ENCODE assay signal across 8 mouse cellular contexts in the genomic region with DNA sequence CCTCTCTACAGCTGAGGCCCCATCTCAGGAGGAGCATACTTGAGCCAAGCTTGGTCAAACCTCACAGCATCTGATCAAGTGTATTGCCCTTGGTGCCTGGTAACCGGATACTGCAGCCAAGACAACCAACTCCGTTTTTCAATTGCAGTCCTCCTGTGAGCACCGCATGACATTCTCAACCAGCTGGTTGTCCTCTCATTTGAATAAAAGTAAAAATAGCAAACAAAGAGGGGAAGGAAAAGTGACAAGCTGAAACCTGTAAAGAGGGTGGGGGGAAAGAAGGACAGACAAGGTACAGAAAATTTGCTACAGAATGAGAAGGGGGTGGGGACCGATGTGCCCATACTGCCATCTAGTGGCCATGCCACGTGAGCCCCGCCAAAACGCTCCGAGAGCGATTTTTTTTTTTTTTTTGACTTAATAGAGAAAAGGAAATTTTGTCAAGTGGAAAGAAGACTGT.
A peak's percentile ranks its signal among the peaks of the same experiment; 100 is the strongest.
DNase-seq lines count a peak whose midpoint lies in the region; ATAC-seq and TF ChIP-seq lines count a peak whose summit lies in the region.

No protein-coding gene starts in this region.

- no peak overlapping the region for H3K9ac ChIP-seq in ES-Bruce4 (ENCODE audit: low read depth, poor library complexity, severe bottlenecking)
- no peak overlapping the region for H3K9ac ChIP-seq in heart, embryonic 16.5 days (ENCODE audit: low read length)
- H3K9ac ChIP-seq in lung, embryonic 15.5 days: no peak overlapping the region

- no peaks in the 10 kb centered on the region for H3K27me3 ChIP-seq in ES-Bruce4 (ENCODE audit: control insufficient read depth, insufficient read depth, low read length, poor library complexity, severe bottlenecking)
- H3K27me3 ChIP-seq in heart, embryonic 16.5 days (ENCODE audit: control insufficient read depth, insufficient read depth, low read length): no peaks in the 10 kb centered on the region
- H3K27me3 ChIP-seq in lung, embryonic 15.5 days: no peaks in the 10 kb centered on the region

- H3K4me3 ChIP-seq in ES-Bruce4 (ENCODE audit: low read depth, low read length): no peak overlapping the region
- H3K4me3 ChIP-seq in heart, embryonic 16.5 days (ENCODE audit: low read length): peak overlapping the region; percentile 25
- H3K4me3 ChIP-seq in lung, embryonic 15.5 days: 0 out of 2 replicates have a peak overlapping the region, but pooled peaks have one; percentile 13

- no peaks in the 10 kb centered on the region for H3K4me1 ChIP-seq in ES-Bruce4 (ENCODE audit: control insufficient read depth, insufficient read depth, low read length)
- H3K4me1 ChIP-seq in heart, embryonic 16.5 days (ENCODE audit: control insufficient read depth, insufficient read depth, low read length): no peaks in the 10 kb centered on the region
- H3K4me1 ChIP-seq in lung, embryonic 15.5 days: no peaks in the 10 kb centered on the region

- no peaks in the 10 kb centered on the region for H3K9me3 ChIP-seq in ES-Bruce4 (replicated peaks; ENCODE audit: control insufficient read depth, insufficient read depth, low read length, poor library complexity, severe bottlenecking)
- H3K9me3 ChIP-seq in heart, embryonic 16.5 days (replicated peaks; ENCODE audit: control insufficient read depth, low read length): no peaks in the 10 kb centered on the region
- no peaks in the 10 kb centered on the region for H3K9me3 ChIP-seq in lung, embryonic 15.5 days

- peak; percentile 77 for TF ChIP-seq CTCF in ES-Bruce4 (IDR thresholded peaks at IDR 0.05; ENCODE audit: low read depth, low read length)

- no peaks in the 10 kb centered on the region for H3K36me3 ChIP-seq in ES-Bruce4 (ENCODE audit: control insufficient read depth, insufficient read depth, low read length, poor library complexity, severe bottlenecking)
- no peaks in the 10 kb centered on the region for H3K36me3 ChIP-seq in heart, embryonic 16.5 days (ENCODE audit: control insufficient read depth, insufficient read depth)
- H3K36me3 ChIP-seq in lung, embryonic 15.5 days: no peaks in the 10 kb centered on the region

- ATAC-seq in heart, embryonic 16.5 days (replicated peaks; ENCODE audit: extremely low read depth, insufficient read depth, low FRiP score): no peak
- no peak for ATAC-seq in lung, embryonic 15.5 days (ENCODE audit: borderline replicate concordance, extremely low read depth, low FRiP score, low TSS enrichment)
- ATAC-seq in inflammation-experienced regulatory T-cells, adult 6 months: no peak

- peak overlapping the region; percentile 56 for H3K4me2 ChIP-seq in heart, embryonic 16.5 days (ENCODE audit: low read depth, low read length)
- peak overlapping the region; percentile 47 for H3K4me2 ChIP-seq in lung, embryonic 15.5 days

- TF ChIP-seq POLR2A in ES-Bruce4 (IDR thresholded peaks at IDR 0.05; ENCODE audit: insufficient read depth, low read length): no peak

- DNase-seq in R1 (ENCODE audit: low read depth, low spot score): peak; percentile 28
- peak; percentile 79 for DNase-seq in embryo, embryonic 11 days
- DNase-seq in large intestine, adult 2 months (ENCODE audit: low read depth, low spot score): peak; percentile 1
- DNase-seq in retina, embryonic 14.5 days (ENCODE audit: low spot score): peak; percentile 83

- TF ChIP-seq EP300 in ES-Bruce4 (IDR thresholded peaks at IDR 0.05; ENCODE audit: insufficient read depth, low read depth, low read length): no peak

- no peak overlapping the region for H3K27ac ChIP-seq in ES-Bruce4 (ENCODE audit: insufficient read depth, low read length)
- no peak overlapping the region for H3K27ac ChIP-seq in heart, embryonic 16.5 days (ENCODE audit: low read length)
- no peak overlapping the region for H3K27ac ChIP-seq in lung, embryonic 15.5 days

- 4% methylated on average over 9 of the region's 9 CpGs for WGBS in heart, embryonic 16.5 days
- 5% methylated on average over 9 of the region's 9 CpGs for WGBS in large intestine, adult 2 months
- 3% methylated on average over 9 of the region's 9 CpGs for WGBS in lung, embryonic 15.5 days

Comparison
In these comparisons a context has a peak if more than half of its experiments do, and no peak if none do; other contexts are left out.
1. DNase-seq: peak in every context shown above with its lines; median percentile 83 in retina, embryonic 14.5 days; 79 in embryo, embryonic 11 days; 28 in R1; 1 in large intestine, adult 2 months.